Mouse (Mus musculus): ENCODE measurements around the gene Zdhhc12. TPM values are rescaled to one million over a fixed set of nuclear protein-coding genes. Genes with fewer than 3 reads are reported as not detected.

Gene Zdhhc12
- total and polyA plus RNA-seq, 2 experiments from 2014 or later: 23.8 to 30.7 TPM

DNA sequence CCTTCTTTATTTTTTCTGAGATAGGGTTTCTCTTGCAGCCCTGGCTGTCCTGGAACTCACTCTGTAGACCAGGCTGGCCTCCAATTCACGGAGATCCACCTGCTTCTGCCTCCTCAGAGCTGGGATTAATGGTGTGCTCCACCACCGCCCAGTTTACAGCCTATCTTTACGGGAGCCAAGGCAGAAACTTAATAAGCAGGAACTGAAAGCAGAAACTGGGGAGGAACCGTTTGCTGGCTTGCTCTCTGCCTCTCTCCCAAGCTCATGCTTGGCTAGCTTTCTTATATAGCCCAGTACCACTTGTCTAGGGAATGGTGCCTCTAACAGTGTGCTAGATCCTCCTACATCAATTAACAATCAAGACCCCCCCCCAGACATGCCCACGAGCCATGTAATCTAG lies 9.3 kb downstream of the Zdhhc12 start:
- WGBS: 58% methylated on average over 5 of the region's 5 CpGs
- Histone ChIP-seq H3K4me3 (ENCODE audit: low read depth, low read length) (no peak overlapping the region), H3K27me3 (ENCODE audit: insufficient read depth, low read length) (no peaks in the 10 kb centered on the region), H3K9ac (replicated peaks; ENCODE audit: low read length, poor library complexity, severe bottlenecking) (no peak overlapping the region), H3K9me3 (ENCODE audit: low read length) (no peaks in the 10 kb centered on the region), H3K36me3 (ENCODE audit: insufficient read depth, low read length) (no peaks in the 10 kb centered on the region), H3K4me2 (ENCODE audit: low read depth, low read length, poor library complexity, severe bottlenecking) (no peak overlapping the region; the same call in 1 of the 2 replicates), H3K27ac (ENCODE audit: low read depth, low read length) (no peak overlapping the region), H3K4me1 (ENCODE audit: insufficient read depth, low read length) (peaks cover 3% of the 10 kb centered on the region; the same call in 1 of the 2 replicates)
- TF ChIP-seq CTCF (IDR thresholded peaks at IDR 0.05): no peak
- ATAC-seq (ENCODE audit: low FRiP score) (no peak), DNase-seq (ENCODE audit: low spot score) (no peak)

- H3K9ac ChIP-seq (replicated peaks; ENCODE audit: low read length, poor library complexity, severe bottlenecking): no peak overlapping the region
- no peak overlapping the region for H3K27ac ChIP-seq (ENCODE audit: low read depth, low read length)
- H3K27me3 ChIP-seq (ENCODE audit: insufficient read depth, low read length): no peaks in the 10 kb centered on the region
- no peak for TF ChIP-seq CTCF (IDR thresholded peaks at IDR 0.05)
- H3K4me2 ChIP-seq (ENCODE audit: low read depth, low read length, poor library complexity, severe bottlenecking): no peak overlapping the region
- peaks cover 7% of the 10 kb centered on the region; the same call in 1 of the 2 replicates for H3K4me1 ChIP-seq (ENCODE audit: insufficient read depth, low read length)
- H3K36me3 ChIP-seq (ENCODE audit: insufficient read depth, low read length): no peaks in the 10 kb centered on the region
- H3K9me3 ChIP-seq (ENCODE audit: low read length): no peaks in the 10 kb centered on the region
- WGBS: 87% methylated on average over 15 of the region's 15 CpGs
- ATAC-seq (ENCODE audit: low FRiP score) (no peak), DNase-seq (ENCODE audit: low spot score) (no peak)
- no peak overlapping the region for H3K4me3 ChIP-seq (ENCODE audit: low read depth, low read length)
Measured at GRCm38 (mm10) chr2:30080181-30080800, 13.2 kb downstream of the Zdhhc12 start.

DNA sequence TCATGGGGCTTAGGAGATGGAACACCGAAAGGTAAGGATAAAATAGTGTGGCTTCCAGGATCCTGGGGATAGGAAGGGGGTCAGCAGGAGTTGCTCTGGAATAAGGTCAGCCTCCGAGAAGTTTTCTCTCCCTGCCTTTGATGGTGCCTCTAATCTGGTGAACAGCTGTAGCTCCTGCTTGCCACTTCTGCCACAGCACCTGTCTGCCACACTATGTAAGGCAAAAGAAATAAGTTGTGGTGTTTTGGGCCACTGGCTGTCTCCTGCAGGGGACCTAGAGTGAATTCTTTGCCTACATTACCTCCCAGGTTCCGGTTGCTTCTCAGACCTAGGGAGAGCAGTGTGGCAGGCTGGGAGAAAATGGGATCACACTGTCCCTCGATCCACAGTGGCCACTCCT lies 14.7 kb downstream of the Zdhhc12 start:
- peaks cover 6% of the 10 kb centered on the region; the same call in 1 of the 2 replicates for H3K36me3 ChIP-seq (ENCODE audit: insufficient read depth, low read length)
- no peak for TF ChIP-seq CTCF (IDR thresholded peaks at IDR 0.05)
- H3K27ac ChIP-seq (ENCODE audit: low read depth, low read length): no peak overlapping the region
- peaks cover 4% of the 10 kb centered on the region; the same call in 1 of the 2 replicates for H3K4me1 ChIP-seq (ENCODE audit: insufficient read depth, low read length)
- H3K27me3 ChIP-seq (ENCODE audit: insufficient read depth, low read length): no peaks in the 10 kb centered on the region
- no peak overlapping the region for H3K9ac ChIP-seq (replicated peaks; ENCODE audit: low read length, poor library complexity, severe bottlenecking)
- DNase-seq (ENCODE audit: low spot score) (no peak), ATAC-seq (ENCODE audit: low FRiP score) (no peak)
- no peak overlapping the region for H3K4me2 ChIP-seq (ENCODE audit: low read depth, low read length, poor library complexity, severe bottlenecking)
- no peaks in the 10 kb centered on the region for H3K9me3 ChIP-seq (ENCODE audit: low read length)
- no peak overlapping the region for H3K4me3 ChIP-seq (ENCODE audit: low read depth, low read length)
- 77% methylated on average over 4 of the region's 4 CpGs for WGBS

DNA sequence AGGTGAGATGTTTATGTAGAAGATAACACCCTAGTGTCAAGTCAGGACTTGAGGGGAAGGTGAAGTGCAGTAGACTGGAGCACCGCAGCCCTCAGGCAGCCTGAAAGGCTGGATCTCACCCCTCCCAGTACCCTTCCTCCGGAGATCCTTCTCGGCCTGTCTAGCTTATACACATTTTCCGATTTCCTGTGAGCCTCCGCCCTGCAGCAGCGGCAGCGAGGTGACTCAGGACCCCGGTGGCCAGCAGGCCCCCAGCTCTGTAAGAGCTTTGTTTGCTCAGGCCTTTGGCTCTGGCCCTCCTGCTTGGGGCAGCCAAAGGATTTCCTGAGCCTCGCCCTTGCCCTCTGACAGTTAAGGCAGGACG lies 15.1 kb downstream of the Zdhhc12 start:
- peak overlapping the region; percentile 38; the same call in 1 of the 2 replicates for H3K4me3 ChIP-seq (ENCODE audit: low read depth, low read length)
- no peak for DNase-seq (ENCODE audit: low spot score)
- H3K4me2 ChIP-seq (ENCODE audit: low read depth, low read length, poor library complexity, severe bottlenecking): peak overlapping the region; percentile 89
- H3K27ac ChIP-seq (ENCODE audit: low read depth, low read length): no peak overlapping the region
- peaks cover 8% of the 10 kb centered on the region; the same call in 1 of the 2 replicates for H3K36me3 ChIP-seq (ENCODE audit: insufficient read depth, low read length)
- H3K9ac ChIP-seq (replicated peaks; ENCODE audit: low read length, poor library complexity, severe bottlenecking): no peak overlapping the region
- ATAC-seq (ENCODE audit: low FRiP score): no peak
- 23% methylated on average over 10 of the region's 10 CpGs for WGBS
- H3K4me1 ChIP-seq (ENCODE audit: insufficient read depth, low read length): peaks cover 4% of the 10 kb centered on the region; the same call in 1 of the 2 replicates
- no peak for TF ChIP-seq CTCF (IDR thresholded peaks at IDR 0.05)
- no peaks in the 10 kb centered on the region for H3K9me3 ChIP-seq (ENCODE audit: low read length)
- H3K27me3 ChIP-seq (ENCODE audit: insufficient read depth, low read length): no peaks in the 10 kb centered on the region

DNA sequence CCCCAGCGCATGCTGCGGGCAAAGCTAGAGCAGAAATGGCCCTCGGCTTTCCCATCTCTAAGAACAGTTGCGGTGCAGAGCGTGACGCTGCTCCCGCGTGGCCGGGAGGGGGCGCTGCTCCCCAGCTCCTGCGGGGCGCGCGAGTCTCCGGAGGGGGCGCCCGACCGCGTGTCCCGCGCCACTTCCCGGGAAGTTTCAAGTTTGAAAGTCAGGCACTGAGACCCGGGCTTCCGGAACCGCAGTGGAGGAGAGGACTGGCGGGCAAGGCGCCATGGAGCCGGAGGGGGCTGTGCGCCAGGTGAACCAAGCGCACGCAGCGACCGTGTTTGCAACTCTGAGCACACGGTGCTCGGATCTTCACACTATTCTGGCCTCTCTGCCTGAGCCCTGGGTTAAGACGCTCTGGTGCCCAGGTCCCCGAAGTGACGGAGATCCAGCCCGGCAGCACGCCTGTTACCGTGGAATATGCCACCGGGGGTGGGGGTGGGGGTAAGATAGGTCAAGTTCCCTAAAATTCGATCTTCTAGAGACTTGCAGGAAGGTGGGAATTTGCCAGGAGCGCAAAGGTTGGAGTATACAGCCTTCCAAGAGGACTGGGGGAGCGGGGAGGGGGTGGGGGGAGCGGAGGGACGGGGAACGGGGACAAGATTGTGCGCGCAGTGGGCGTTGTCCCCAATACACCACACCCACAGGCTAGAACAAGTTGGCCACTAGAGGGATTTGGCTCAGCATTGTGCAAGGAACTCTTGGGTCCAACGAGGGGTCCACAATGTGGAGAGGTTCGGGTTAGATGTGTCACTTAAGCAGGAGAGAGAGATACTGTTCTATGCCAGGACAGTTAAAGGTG lies 15.7 kb downstream of the Zdhhc12 start, which contains the start of gene Pkn3:
Gene Pkn3 (plus strand): TSS at position 183 of the 847 bp plus-strand sequence.
- peak; percentile 98 for TF ChIP-seq CTCF (IDR thresholded peaks at IDR 0.05)
- peak within 1 kb of the TSS; percentile 89 for H3K4me2 ChIP-seq (ENCODE audit: low read depth, low read length, poor library complexity, severe bottlenecking)
- no peak within 1 kb of the TSS for H3K27ac ChIP-seq (ENCODE audit: low read depth, low read length)
- H3K9ac ChIP-seq (replicated peaks; ENCODE audit: low read length, poor library complexity, severe bottlenecking): no peak within 1 kb of the TSS
- H3K4me1 ChIP-seq (ENCODE audit: insufficient read depth, low read length): peaks cover 4% of the 10 kb centered on the region; the same call in 1 of the 2 replicates
- peak within 1 kb of the TSS; percentile 38 for H3K4me3 ChIP-seq (ENCODE audit: low read depth, low read length)
- H3K27me3 ChIP-seq (ENCODE audit: insufficient read depth, low read length): no peaks in the 10 kb centered on the region
- WGBS: 2% methylated on average over 52 of the region's 53 CpGs
- peaks cover 9% of the 10 kb centered on the region for H3K36me3 ChIP-seq (ENCODE audit: insufficient read depth, low read length)
- ATAC-seq (ENCODE audit: low FRiP score) (peak; percentile 78), DNase-seq (ENCODE audit: low spot score) (peak; percentile 80)
- no peaks in the 10 kb centered on the region for H3K9me3 ChIP-seq (ENCODE audit: low read length)

- Histone ChIP-seq H3K9ac (replicated peaks; ENCODE audit: low read length, poor library complexity, severe bottlenecking) (no peak overlapping the region), H3K4me3 (ENCODE audit: low read depth, low read length) (no peak overlapping the region; the same call in 1 of the 2 replicates), H3K27ac (ENCODE audit: low read depth, low read length) (no peak overlapping the region), H3K4me2 (ENCODE audit: low read depth, low read length, poor library complexity, severe bottlenecking) (peak overlapping the region; percentile 89), H3K9me3 (ENCODE audit: low read length) (no peaks in the 10 kb centered on the region), H3K27me3 (ENCODE audit: insufficient read depth, low read length) (no peaks in the 10 kb centered on the region), H3K4me1 (ENCODE audit: insufficient read depth, low read length) (peaks cover 4% of the 10 kb centered on the region; the same call in 1 of the 2 replicates), H3K36me3 (ENCODE audit: insufficient read depth, low read length) (peaks cover 9% of the 10 kb centered on the region)
- ATAC-seq (ENCODE audit: low FRiP score) (no peak), DNase-seq (ENCODE audit: low spot score) (no peak)
- 68% methylated on average over 6 of the region's 6 CpGs for WGBS
- TF ChIP-seq CTCF (IDR thresholded peaks at IDR 0.05): no peak
Measured at GRCm38 (mm10) chr2:30076959-30077358, 16.5 kb downstream of the Zdhhc12 start.

All from midbrain, postnatal 0 days (tissue).